Mouse (Mus musculus) macrophage (primary cell): ENCODE data around the gene Eif2b2. TPM values are rescaled to one million over a fixed set of nuclear protein-coding genes. Genes with fewer than 3 reads are reported as not detected.

Experiments used
- H3K27ac ChIP-seq: fragments of 350-480 bp; formaldehyde crosslinking; 2 replicates; pipeline ENCODE4 v1.9.0; 2021
- H3K36me3 ChIP-seq: fragments of 350-480 bp; formaldehyde crosslinking; 2 replicates; pipeline ENCODE4 v1.9.0; 2021; ENCODE audit errors: inconsistent target
- H3K4me3 ChIP-seq: fragments of 350-480 bp; formaldehyde crosslinking; 2 replicates; pipeline ENCODE4 v1.9.0; 2021; ENCODE audit errors: inconsistent target
- H3K79me2 ChIP-seq: fragments of 350-480 bp; formaldehyde crosslinking; 2 replicates; pipeline ENCODE4 v1.9.0; 2021; ENCODE audit errors: inconsistent target
- WGBS: methylation state at CpG from one replicate; pipeline ENCODE4 v1.1.7; 2026; ENCODE audit warnings: inconsistent platforms; ENCODE audit not compliant: missing documents; 5-methylcytosine and 5-hydroxymethylcytosine counted together
- polyA plus RNA-seq: library from polyadenylated mRNA; stranded (reverse); fragments of 250-400 nt; gene quantifications from 3 replicates; pipeline ENCODE4 v1.2.4, GENCODE M21; 2018; ENCODE audit warnings: inconsistent platforms

Gene Eif2b2
- polyA plus RNA-seq, 1 experiment from 2014 or later: 95.7 TPM

GRCm38 (mm10) chr12:85257008-85257639 lies 37.8 kb downstream of the Eif2b2 start:
- no peaks in the 10 kb centered on the region for H3K36me3 ChIP-seq
- H3K4me3 ChIP-seq: no peak overlapping the region
- 14% methylated on average over 7 of the region's 7 CpGs for WGBS
- no peaks in the 10 kb centered on the region for H3K79me2 ChIP-seq
- H3K27ac ChIP-seq: peak overlapping the region; percentile 61

- 88% methylated on average over 10 of the region's 10 CpGs for WGBS
- H3K27ac ChIP-seq: no peak overlapping the region
- H3K79me2 ChIP-seq: no peaks in the 10 kb centered on the region
These were observed 43.2 kb downstream of the Eif2b2 start for GRCm38 (mm10) chr12:85262489-85262888.

GRCm38 (mm10) chr12:85263190-85263589 lies 43.9 kb downstream of the Eif2b2 start:
- Histone ChIP-seq H3K27ac (no peak overlapping the region), H3K36me3 (no peaks in the 10 kb centered on the region), H3K79me2 (no peaks in the 10 kb centered on the region), H3K4me3 (no peak overlapping the region)
- 90% methylated on average over 5 of the region's 5 CpGs for WGBS

More at GRCm38 (mm10) chr12:85262489-85262888, 43.2 kb downstream of the Eif2b2 start:
- no peak overlapping the region for H3K4me3 ChIP-seq
- H3K36me3 ChIP-seq: no peaks in the 10 kb centered on the region

GRCm38 (mm10) chr12:85264531-85264930 lies 45.2 kb downstream of the Eif2b2 start:
- Histone ChIP-seq H3K4me3 (no peak overlapping the region), H3K36me3 (no peaks in the 10 kb centered on the region), H3K27ac (no peak overlapping the region), H3K79me2 (no peaks in the 10 kb centered on the region)
- 95% methylated on average over 8 of the region's 8 CpGs for WGBS

- Histone ChIP-seq H3K27ac (no peak overlapping the region), H3K79me2 (no peaks in the 10 kb centered on the region), H3K36me3 (no peaks in the 10 kb centered on the region), H3K4me3 (no peak overlapping the region)
- WGBS: 96% methylated on average over 7 of the region's 7 CpGs
These were observed 45.7 kb downstream of the Eif2b2 start for GRCm38 (mm10) chr12:85264940-85265339.

GRCm38 (mm10) chr12:85266248-85266647 lies 47.0 kb downstream of the Eif2b2 start:
- Histone ChIP-seq H3K79me2 (no peaks in the 10 kb centered on the region), H3K27ac (no peak overlapping the region), H3K4me3 (no peak overlapping the region), H3K36me3 (no peaks in the 10 kb centered on the region)
- 92% methylated on average over 3 of the region's 3 CpGs for WGBS

- Histone ChIP-seq H3K36me3 (no peaks in the 10 kb centered on the region), H3K27ac (no peak overlapping the region), H3K79me2 (no peaks in the 10 kb centered on the region), H3K4me3 (peak overlapping the region; percentile 27)
- 81% methylated on average over 3 of the region's 3 CpGs for WGBS
These were observed 50.5 kb downstream of the Eif2b2 start for GRCm38 (mm10) chr12:85269821-85270220.

- WGBS: 0% methylated on average over 31 of the region's 35 CpGs
- H3K27ac ChIP-seq: no peak within 1 kb of the TSS
These were observed 51.0 kb downstream of the Eif2b2 start, which contains the start of gene Mlh3 for GRCm38 (mm10) chr12:85270319-85270718. Gene Mlh3, minus strand, starts transcription at chr12:85270599.

GRCm38 (mm10) chr12:85271132-85271842 lies 52.0 kb downstream of the Eif2b2 start:
- WGBS: 65% methylated on average over 7 of the region's 7 CpGs
- no peaks in the 10 kb centered on the region for H3K79me2 ChIP-seq
- no peak overlapping the region for H3K27ac ChIP-seq
- no peak overlapping the region for H3K4me3 ChIP-seq
- no peaks in the 10 kb centered on the region for H3K36me3 ChIP-seq

More at GRCm38 (mm10) chr12:85270319-85270718, 51.0 kb downstream of the Eif2b2 start, which contains the start of gene Mlh3:
- H3K79me2 ChIP-seq: no peaks in the 10 kb centered on the region
- H3K36me3 ChIP-seq: no peaks in the 10 kb centered on the region
- H3K4me3 ChIP-seq: peak within 1 kb of the TSS; percentile 27

GRCm38 (mm10) chr12:85271843-85272206 lies 52.5 kb downstream of the Eif2b2 start:
- H3K27ac ChIP-seq: no peak overlapping the region
- H3K36me3 ChIP-seq: no peaks in the 10 kb centered on the region
- no peak overlapping the region for H3K4me3 ChIP-seq
- 80% methylated on average over 4 of the region's 4 CpGs for WGBS
- no peaks in the 10 kb centered on the region for H3K79me2 ChIP-seq

GRCm38 (mm10) chr12:85273508-85273907 lies 54.2 kb downstream of the Eif2b2 start:
- H3K79me2 ChIP-seq: no peaks in the 10 kb centered on the region
- no peak overlapping the region for H3K27ac ChIP-seq
- 92% methylated on average over 10 of the region's 10 CpGs for WGBS
- no peaks in the 10 kb centered on the region for H3K36me3 ChIP-seq
- no peak overlapping the region for H3K4me3 ChIP-seq

Other genes with a start within 250 kb of the Eif2b2 start
- 65.9 to 92.0 TPM (median 76.0 TPM) in 3 replicates for gene Fcf1, start 248.6 kb upstream of the Eif2b2 start, polyA plus RNA-seq
- 27.2 to 51.0 TPM (median 30.2 TPM) in 3 replicates for gene Arel1, start 248.6 kb upstream of the Eif2b2 start, polyA plus RNA-seq
- 23.7 to 43.8 TPM (median 27.2 TPM) in 3 replicates for gene Ylpm1, start 223.2 kb upstream of the Eif2b2 start, polyA plus RNA-seq
- 0.88 to 1.8 TPM (median 1.3 TPM) in 3 replicates for gene Prox2, start 108.7 kb upstream of the Eif2b2 start, polyA plus RNA-seq
- gene Dlst, start 108.6 kb upstream of the Eif2b2 start, polyA plus RNA-seq: 71.4 to 90.3 TPM (median 80.1 TPM) in 3 replicates
- gene Rps6kl1, start 68.2 kb upstream of the Eif2b2 start, polyA plus RNA-seq: not detected in 3 replicates
- gene Pgf, start 41.7 kb upstream of the Eif2b2 start, polyA plus RNA-seq: 0.11 to 0.37 TPM (median 0.35 TPM) in 3 replicates
- 6.8 to 8.1 TPM (median 7.4 TPM) in 3 replicates for gene Mlh3, start 51.1 kb downstream of the Eif2b2 start, polyA plus RNA-seq
- gene Acyp1, start 69.0 kb downstream of the Eif2b2 start, polyA plus RNA-seq: 16.2 to 19.5 TPM (median 17.8 TPM) in 3 replicates
- not detected in 3 replicates for gene Zc2hc1c, start 69.1 kb downstream of the Eif2b2 start, polyA plus RNA-seq
- gene Nek9, start 119.9 kb downstream of the Eif2b2 start, polyA plus RNA-seq: 40.7 to 65.1 TPM (median 55.7 TPM) in 3 replicates
- gene Tmed10, start 155.4 kb downstream of the Eif2b2 start, polyA plus RNA-seq: 317 to 419 TPM (median 387 TPM) in 3 replicates